Mouse (Mus musculus) right cerebral cortex, adult 18-20 months (tissue): ENCODE data around the gene Prol1.
A peak's percentile ranks its signal among the peaks of the same experiment; 100 is the strongest.
"Not testable (repeated sequence)": the region's sequence is repeated elsewhere in the genome, so short reads cannot be mapped to it uniquely, and the experiment has no call there.

Experiments used
- DNase-seq: peaks from one replicate; pipeline ENCODE4 v3.0.0; 2022; ENCODE audit warnings: mixed read lengths

Prol1 gene

GRCm38 (mm10) chr5:88317012-88317411, at the start of gene Prol1:
Gene Prol1, plus strand, starts transcription at chr5:88317312.
- no peak for DNase-seq

GRCm38 (mm10) chr5:88268619-88269018, 48.5 kb upstream of the Prol1 start, which contains the start of gene Gm7714:
Gene Gm7714, plus strand, starts transcription at chr5:88268919.
- DNase-seq = no peak

GRCm38 (mm10) chr5:88311307-88311706, 5.8 kb upstream of the Prol1 start:
- not testable (repeated sequence) for DNase-seq

GRCm38 (mm10) chr5:88348533-88348932, 31.4 kb downstream of the Prol1 start:
- DNase-seq = not testable (repeated sequence)

GRCm38 (mm10) chr5:88364768-88365167, 47.7 kb downstream of the Prol1 start:
- DNase-seq = peak; percentile 29

DNA sequence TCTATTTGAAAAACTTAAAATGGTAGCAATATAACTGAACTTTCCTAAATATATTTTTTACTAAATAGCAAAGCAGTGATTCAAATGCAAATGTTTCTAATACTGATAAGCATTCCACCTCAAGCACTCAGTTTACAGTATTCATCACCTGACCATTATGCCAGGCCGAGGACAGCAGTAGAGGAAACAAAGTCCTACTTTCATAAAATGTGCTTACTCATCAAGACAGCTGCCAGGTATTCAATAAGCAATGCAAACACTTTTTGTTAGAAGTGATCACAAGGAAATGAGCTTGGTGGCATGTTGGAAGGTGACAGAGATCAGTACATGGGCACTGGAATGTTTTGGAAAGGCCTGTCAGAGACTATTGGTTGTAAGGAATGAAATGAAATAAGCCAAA, 49.8 kb downstream of the Prol1 start:
- no peak for DNase-seq

DNA sequence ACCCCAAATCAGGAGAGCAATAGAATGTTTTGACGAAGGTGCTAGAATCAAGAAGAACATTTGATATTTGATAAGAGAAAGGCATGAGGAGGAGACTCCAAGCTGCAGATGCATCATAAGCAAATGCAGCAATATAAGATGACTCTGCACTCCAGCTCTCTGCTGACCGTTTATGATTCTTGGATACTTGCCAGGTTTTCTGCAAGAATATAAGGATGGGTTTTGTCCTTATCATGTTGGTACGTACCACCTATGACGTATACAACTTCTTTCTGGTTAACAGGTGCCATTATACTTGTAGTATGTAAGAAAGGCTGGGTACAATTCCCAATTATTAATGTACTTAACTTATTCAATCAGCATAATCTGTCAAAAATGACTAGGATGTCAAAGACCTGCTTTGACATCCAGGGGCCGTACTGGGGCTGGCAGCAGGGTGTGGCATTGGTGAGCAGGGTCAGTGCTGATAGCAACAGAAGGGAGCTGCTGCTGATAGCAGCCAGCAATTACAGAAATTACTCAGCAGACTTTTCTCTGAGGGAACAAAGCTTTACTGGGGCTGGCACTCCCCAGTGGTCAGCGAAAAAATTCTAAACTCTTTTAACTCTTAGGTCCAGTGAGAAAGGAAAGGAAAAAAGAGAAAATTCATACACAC, 53.6 kb downstream of the Prol1 start:
- DNase-seq = no peak

DNA sequence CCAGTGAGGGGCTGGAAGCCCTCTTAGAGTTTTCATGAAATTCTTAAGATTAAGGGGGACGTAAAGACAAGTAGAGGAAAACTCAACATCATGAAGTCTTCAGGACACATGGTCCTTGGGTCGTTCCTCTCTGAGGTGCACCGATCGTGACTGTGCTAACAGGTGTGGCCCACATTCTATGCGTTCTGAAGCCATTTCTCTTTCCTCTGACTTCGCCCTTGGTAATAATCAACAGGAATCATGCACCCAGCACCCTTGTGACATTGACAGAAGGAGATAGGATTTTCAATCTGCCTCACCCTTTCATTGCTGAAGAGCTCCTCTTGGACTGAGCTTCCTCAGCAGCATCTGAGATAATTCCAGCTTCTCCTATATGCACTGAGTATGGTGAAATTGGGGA, 55.5 kb downstream of the Prol1 start:
- no peak for DNase-seq

DNA sequence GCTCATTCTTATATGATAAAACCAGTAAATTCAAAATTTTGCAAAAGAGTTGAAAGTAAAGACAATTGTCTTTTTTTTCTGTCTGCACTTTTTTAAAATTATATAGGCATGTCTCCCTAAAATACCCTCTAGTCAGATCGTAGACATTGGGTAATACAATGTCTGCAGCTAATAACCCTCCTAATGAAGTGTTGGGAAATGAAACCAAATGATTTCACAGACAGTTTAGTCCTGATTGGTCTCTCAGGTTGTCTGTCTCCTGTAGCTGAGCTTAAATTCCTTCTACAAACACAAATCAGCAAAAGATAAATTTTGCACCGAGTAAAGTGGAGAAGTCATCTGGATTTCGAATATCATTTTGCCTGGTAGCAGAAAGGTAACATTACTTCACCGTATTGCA, 58.7 kb downstream of the Prol1 start, which contains the start of gene Amtn:
Gene Amtn (plus strand): TSS at position 301 of the 400 bp plus-strand sequence.
- no peak for DNase-seq
